Mouse (Mus musculus): ENCODE data around the gene Mgp. TPM values are rescaled to one million over a fixed set of nuclear protein-coding genes. Genes with fewer than 3 reads are reported as not detected.

Gene Mgp
- polyA plus RNA-seq, 1 experiment from 2014 or later = 1,851 TPM

- Histone ChIP-seq H3K4me3 (ENCODE audit: low read depth, low read length) (no peak overlapping the region), H3K9me3 (ENCODE audit: low read length) (no peaks in the 10 kb centered on the region), H3K4me1 (ENCODE audit: insufficient read depth, low read depth, low read length) (no peaks in the 10 kb centered on the region), H3K4me2 (replicated peaks; ENCODE audit: low read depth, low read length) (no peak overlapping the region), H3K36me3 (ENCODE audit: insufficient read depth, low read length) (no peaks in the 10 kb centered on the region), H3K27ac (ENCODE audit: low read length) (0 out of 2 replicates have a peak overlapping the region, but pooled peaks have one; percentile 6), H3K27me3 (replicated peaks; ENCODE audit: insufficient read depth, low read length) (no peaks in the 10 kb centered on the region), H3K9ac (replicated peaks; ENCODE audit: low read depth) (no peak overlapping the region)
- DNase-seq (ENCODE audit: low spot score) (no peak), ATAC-seq (peak; percentile 52)
- TF ChIP-seq EP300 (IDR thresholded peaks at IDR 0.05) (no peak), CTCF (IDR thresholded peaks at IDR 0.05) (no peak)
- WGBS = 29% methylated on average over 8 of the region's 8 CpGs
Observed at GRCm38 (mm10) chr6:136881678-136882077, 6.1 kb upstream of the Mgp start.

- Histone ChIP-seq H3K9ac (replicated peaks; ENCODE audit: low read depth) (peak overlapping the region; percentile 47), H3K9me3 (ENCODE audit: low read length) (no peaks in the 10 kb centered on the region), H3K36me3 (ENCODE audit: insufficient read depth, low read length) (no peaks in the 10 kb centered on the region), H3K4me1 (ENCODE audit: insufficient read depth, low read depth, low read length) (no peaks in the 10 kb centered on the region), H3K4me3 (ENCODE audit: low read depth, low read length) (peak overlapping the region; percentile 34; the same call in 1 of the 2 replicates), H3K27ac (ENCODE audit: low read length) (peak overlapping the region; percentile 34), H3K27me3 (replicated peaks; ENCODE audit: insufficient read depth, low read length) (no peaks in the 10 kb centered on the region), H3K4me2 (replicated peaks; ENCODE audit: low read depth, low read length) (peak overlapping the region; percentile 30; the same call in 1 of the 2 replicates)
- 0 out of 2 replicates have a peak, but pooled peaks have one; percentile 25 for ATAC-seq
- peak; percentile 54 for DNase-seq (ENCODE audit: low spot score)
- TF ChIP-seq CTCF (IDR thresholded peaks at IDR 0.05) = no peak
- 18% methylated on average over 8 of the region's 8 CpGs for WGBS
Observed at GRCm38 (mm10) chr6:136874599-136874998, 1.0 kb downstream of the Mgp start.

DNA sequence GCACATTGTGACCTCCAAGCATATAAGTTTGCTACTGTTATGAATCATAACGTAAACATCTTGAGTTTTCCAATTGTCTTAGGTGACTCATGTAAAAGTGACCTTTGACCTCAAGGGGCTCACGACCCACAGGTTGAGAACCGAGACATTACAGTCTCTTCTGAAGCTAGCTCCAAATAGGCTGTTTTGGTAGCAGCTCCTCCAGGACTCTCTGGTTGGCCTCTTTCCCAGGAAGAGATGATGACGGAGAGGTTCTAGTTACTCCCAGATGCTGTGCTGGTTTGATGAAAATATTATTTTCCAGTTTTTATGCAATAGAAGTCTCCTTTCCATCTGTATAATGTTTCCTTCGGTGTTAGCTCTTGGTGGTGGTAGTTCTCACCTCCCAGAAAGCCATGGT, 6.7 kb downstream of the Mgp start:
- ATAC-seq = no peak

DNA sequence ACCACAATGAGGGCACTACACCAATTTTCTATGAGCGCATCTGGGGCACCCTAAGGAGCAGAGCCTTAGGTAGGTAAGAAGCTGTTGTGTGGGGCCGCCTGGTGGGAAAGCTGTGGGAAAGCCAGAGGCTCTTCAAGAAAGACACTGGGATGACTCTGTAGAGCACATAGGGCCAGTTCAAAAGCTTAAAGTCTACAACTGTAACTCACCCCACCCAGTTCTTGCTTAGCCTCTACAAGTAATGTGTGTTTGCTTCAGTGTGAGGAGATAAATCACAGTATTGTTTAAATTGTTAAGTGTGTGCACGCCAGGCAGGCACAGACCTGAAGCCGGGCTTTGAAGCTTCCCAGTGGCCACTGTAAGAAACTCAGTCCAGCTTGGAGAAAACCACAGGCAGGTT, 9.5 kb downstream of the Mgp start:
- no peak for DNase-seq (ENCODE audit: low spot score)
- no peak for ATAC-seq
- H3K27ac ChIP-seq (ENCODE audit: low read length) = peak overlapping the region; percentile 38; the same call in 1 of the 2 replicates
- H3K9ac ChIP-seq (replicated peaks; ENCODE audit: low read depth) = no peak overlapping the region
- 62% methylated on average over 4 of the region's 4 CpGs for WGBS
- TF ChIP-seq EP300 (IDR thresholded peaks at IDR 0.05) (no peak), CTCF (IDR thresholded peaks at IDR 0.05) (no peak)
- H3K36me3 ChIP-seq (ENCODE audit: insufficient read depth, low read length) = no peaks in the 10 kb centered on the region
- H3K9me3 ChIP-seq (ENCODE audit: low read length) = no peaks in the 10 kb centered on the region
- no peaks in the 10 kb centered on the region for H3K27me3 ChIP-seq (replicated peaks; ENCODE audit: insufficient read depth, low read length)
- no peaks in the 10 kb centered on the region for H3K4me1 ChIP-seq (ENCODE audit: insufficient read depth, low read depth, low read length)
- no peak overlapping the region for H3K4me2 ChIP-seq (replicated peaks; ENCODE audit: low read depth, low read length)
- H3K4me3 ChIP-seq (ENCODE audit: low read depth, low read length) = no peak overlapping the region

More for the DNA sequence above, 6.7 kb downstream of the Mgp start:
- DNase-seq (ENCODE audit: low spot score) = no peak
- Histone ChIP-seq H3K4me1 (ENCODE audit: insufficient read depth, low read depth, low read length) (no peaks in the 10 kb centered on the region), H3K9me3 (ENCODE audit: low read length) (no peaks in the 10 kb centered on the region), H3K27me3 (replicated peaks; ENCODE audit: insufficient read depth, low read length) (no peaks in the 10 kb centered on the region), H3K9ac (replicated peaks; ENCODE audit: low read depth) (no peak overlapping the region), H3K4me3 (ENCODE audit: low read depth, low read length) (no peak overlapping the region), H3K4me2 (replicated peaks; ENCODE audit: low read depth, low read length) (no peak overlapping the region), H3K36me3 (ENCODE audit: insufficient read depth, low read length) (no peaks in the 10 kb centered on the region), H3K27ac (ENCODE audit: low read length) (no peak overlapping the region)
- TF ChIP-seq CTCF (IDR thresholded peaks at IDR 0.05) = no peak
- no peak for TF ChIP-seq EP300 (IDR thresholded peaks at IDR 0.05)
- WGBS = 52% methylated on average over 5 of the region's 5 CpGs

GRCm38 (mm10) chr6:136865360-136865759, 10.3 kb downstream of the Mgp start:
- Histone ChIP-seq H3K4me2 (replicated peaks; ENCODE audit: low read depth, low read length) (no peak overlapping the region), H3K27ac (ENCODE audit: low read length) (no peak overlapping the region), H3K9ac (replicated peaks; ENCODE audit: low read depth) (no peak overlapping the region), H3K4me3 (ENCODE audit: low read depth, low read length) (no peak overlapping the region), H3K9me3 (ENCODE audit: low read length) (no peaks in the 10 kb centered on the region), H3K36me3 (ENCODE audit: insufficient read depth, low read length) (no peaks in the 10 kb centered on the region), H3K27me3 (replicated peaks; ENCODE audit: insufficient read depth, low read length) (no peaks in the 10 kb centered on the region), H3K4me1 (ENCODE audit: insufficient read depth, low read depth, low read length) (no peaks in the 10 kb centered on the region)
- ATAC-seq = no peak
- TF ChIP-seq CTCF (IDR thresholded peaks at IDR 0.05) = no peak
- TF ChIP-seq EP300 (IDR thresholded peaks at IDR 0.05) = no peak
- WGBS = 87% methylated on average over 5 of the region's 5 CpGs
- no peak for DNase-seq (ENCODE audit: low spot score)

DNA sequence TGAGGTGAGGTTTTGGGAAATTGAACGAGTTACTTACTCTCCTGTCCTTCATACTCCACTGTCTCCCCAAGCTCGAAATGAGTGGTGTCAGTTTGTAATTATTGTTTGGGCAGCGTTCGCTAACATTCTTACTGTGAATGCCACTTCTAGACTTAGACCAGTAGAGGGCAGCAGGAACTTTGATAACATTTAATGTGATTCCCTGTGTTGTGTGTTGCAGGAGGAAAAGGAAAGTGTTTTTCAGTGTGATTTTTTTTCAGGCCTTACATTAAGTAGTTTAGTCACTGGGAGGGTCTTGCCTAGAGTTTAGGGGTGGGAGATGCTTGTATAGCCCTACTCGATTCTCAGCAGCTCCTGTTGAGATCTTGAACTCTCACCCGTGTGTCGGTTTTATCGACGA, 14.6 kb downstream of the Mgp start:
- WGBS = 26% methylated on average over 9 of the region's 9 CpGs
- Histone ChIP-seq H3K36me3 (ENCODE audit: insufficient read depth, low read length) (no peaks in the 10 kb centered on the region), H3K27ac (ENCODE audit: low read length) (0 out of 2 replicates have a peak overlapping the region, but pooled peaks have one; percentile 16), H3K4me2 (replicated peaks; ENCODE audit: low read depth, low read length) (peak overlapping the region; percentile 23), H3K4me1 (ENCODE audit: insufficient read depth, low read depth, low read length) (peaks cover 14% of the 10 kb centered on the region; the same call in 1 of the 2 replicates), H3K27me3 (replicated peaks; ENCODE audit: insufficient read depth, low read length) (no peaks in the 10 kb centered on the region), H3K9me3 (ENCODE audit: low read length) (no peaks in the 10 kb centered on the region), H3K4me3 (ENCODE audit: low read depth, low read length) (no peak overlapping the region), H3K9ac (replicated peaks; ENCODE audit: low read depth) (0 out of 2 replicates have a peak overlapping the region, but pooled peaks have one; percentile 3)
- DNase-seq (ENCODE audit: low spot score) (peak; percentile 90), ATAC-seq (0 out of 2 replicates have a peak, but pooled peaks have one; percentile 29)
- TF ChIP-seq CTCF (IDR thresholded peaks at IDR 0.05) = peak; percentile 93
- no peak for TF ChIP-seq EP300 (IDR thresholded peaks at IDR 0.05)
